Mouse (Mus musculus) MEL (cell line): ENCODE measurements around the gene Hmga1. TPM values are rescaled to one million over a fixed set of nuclear protein-coding genes. Genes with fewer than 3 reads are reported as not detected.

Experiments
- DNase-seq: peaks from one replicate; pipeline ENCODE4 v3.0.0; 2011; ENCODE audit warnings: low read depth, low spot score
- H3K27ac ChIP-seq: 2 replicates; pipeline ENCODE4 v1.5.1; 2012; ENCODE audit warnings: low read depth, mild to moderate bottlenecking, control low read depth, low read length, moderate library complexity; ENCODE audit not compliant: control insufficient read depth
- H3K27me3 ChIP-seq, 2 experiments: fragments of 150-350 bp in 1 of 2; sonication (generic) in 1 of 2; 2 replicates each; pipeline ENCODE4 v1.6.1; 2012; ENCODE audit warnings: low read length in 2 of 2, mild to moderate bottlenecking in 2 of 2, improper control_type of control experiment in 1 of 2, moderate library complexity in 1 of 2; ENCODE audit not compliant: insufficient read depth in 2 of 2, control insufficient read depth in 1 of 2
- H3K36me3 ChIP-seq, 2 experiments: 2 replicates each; pipeline ENCODE4 v1.6.1; 2012 to 2014; ENCODE audit warnings: low read length in 2 of 2, improper control_type of control experiment in 1 of 2, inconsistent platforms in 1 of 2, mild to moderate bottlenecking in 1 of 2; ENCODE audit not compliant: insufficient read depth in 2 of 2, control insufficient read depth in 1 of 2
- H3K4me1 ChIP-seq, 2 experiments: fragments of 150-350 bp in 1 of 2; sonication (generic) in 1 of 2; 2 replicates each; pipeline ENCODE4 v1.6.1; 2012; ENCODE audit warnings: low read length in 2 of 2, improper control_type of control experiment in 1 of 2, mild to moderate bottlenecking in 1 of 2; ENCODE audit not compliant: insufficient read depth in 2 of 2, control insufficient read depth in 1 of 2
- H3K4me3 ChIP-seq, 2 experiments: fragments of 150-350 bp in 1 of 2; sonication (generic) in 1 of 2; 2 replicates each; pipeline ENCODE4 v1.5.1; 2012; ENCODE audit warnings: low read depth in 2 of 2, low read length in 2 of 2, mild to moderate bottlenecking in 2 of 2, moderate library complexity in 2 of 2, control low read depth in 1 of 2, improper control_type of control experiment in 1 of 2; ENCODE audit not compliant: control insufficient read depth in 1 of 2, insufficient read depth in 1 of 2
- H3K79me2 ChIP-seq: 2 replicates; pipeline ENCODE4 v1.6.1; 2012; ENCODE audit warnings: mild to moderate bottlenecking, low read length, moderate library complexity; ENCODE audit not compliant: control insufficient read depth, poor library complexity, insufficient read depth
- H3K9ac ChIP-seq: 2 replicates; pipeline ENCODE4 v1.6.1; 2012; ENCODE audit warnings: low read depth, mild to moderate bottlenecking, control low read depth, low read length, moderate library complexity; ENCODE audit not compliant: control insufficient read depth, poor library complexity, severe bottlenecking
- H3K9me3 ChIP-seq: fragments of 150-350 bp; sonication (generic); replicated peaks from 2 replicates; pipeline ENCODE4 v1.6.1; 2012; ENCODE audit warnings: mild to moderate bottlenecking, low read length, improper control_type of control experiment, moderate library complexity; ENCODE audit not compliant: insufficient read depth
- CHD2 ChIP-seq: IDR thresholded peaks from 2 replicates; pipeline ENCODE4 v1.6.1; 2011; ENCODE audit warnings: low read length, improper control_type of control experiment
- ELF1 ChIP-seq: IDR thresholded peaks from 2 replicates; pipeline ENCODE4 v1.6.1; 2014; ENCODE audit warnings: low read depth, mild to moderate bottlenecking, inconsistent platforms, low read length, improper control_type of control experiment, moderate library complexity
- EP300 ChIP-seq, 2 experiments: IDR thresholded peaks; 2 replicates each; pipeline ENCODE4 v1.6.1; 2011; ENCODE audit warnings: improper control_type of control experiment in 2 of 2, low read length in 2 of 2, low read depth in 1 of 2, mild to moderate bottlenecking in 1 of 2
- GABPA ChIP-seq: IDR thresholded peaks from 2 replicates; pipeline ENCODE4 v1.6.1; 2012; ENCODE audit warnings: low read depth, mild to moderate bottlenecking, inconsistent platforms, low read length, improper control_type of control experiment, moderate library complexity
- HCFC1 ChIP-seq: IDR thresholded peaks from 2 replicates; pipeline ENCODE4 v1.6.1; 2012; ENCODE audit warnings: low read depth, mild to moderate bottlenecking, inconsistent platforms, low read length, improper control_type of control experiment, moderate library complexity
- JUND ChIP-seq: IDR thresholded peaks from 2 replicates; pipeline ENCODE4 v1.6.1; 2011; ENCODE audit warnings: low read depth, mild to moderate bottlenecking, improper control_type of control experiment, low read length
- MEF2A ChIP-seq: IDR thresholded peaks from 2 replicates; pipeline ENCODE4 v1.6.1; 2014; ENCODE audit warnings: low read depth, mild to moderate bottlenecking, inconsistent platforms, low read length, improper control_type of control experiment; ENCODE audit not compliant: poor library complexity, insufficient replicate concordance, severe bottlenecking; ENCODE audit errors: extremely low read depth
- MXI1 ChIP-seq: IDR thresholded peaks from 2 replicates; pipeline ENCODE4 v1.6.1; 2011; ENCODE audit warnings: mild to moderate bottlenecking, low read depth, low read length, improper control_type of control experiment
- MYC ChIP-seq: IDR thresholded peaks from 2 replicates; pipeline ENCODE4 v1.6.1; 2011; ENCODE audit warnings: low read depth, mild to moderate bottlenecking, low read length, improper control_type of control experiment, moderate library complexity
- NELFE ChIP-seq: IDR thresholded peaks from 2 replicates; pipeline ENCODE4 v1.6.1; 2011; ENCODE audit warnings: low read depth, low read length, improper control_type of control experiment
- NRF1 ChIP-seq: IDR thresholded peaks from 2 replicates; pipeline ENCODE4 v1.6.1; 2014; ENCODE audit warnings: low read depth, mild to moderate bottlenecking, inconsistent platforms, low read length, improper control_type of control experiment, moderate library complexity; ENCODE audit not compliant: poor library complexity, insufficient read depth, severe bottlenecking
- POLR2AphosphoS2 ChIP-seq: IDR thresholded peaks from 2 replicates; pipeline ENCODE4 v1.6.1; 2011; ENCODE audit warnings: low read length, improper control_type of control experiment
- POLR2AphosphoS5 ChIP-seq: IDR thresholded peaks from 2 replicates; pipeline ENCODE4 v1.6.1; 2012; ENCODE audit warnings: low read depth, borderline replicate concordance, mild to moderate bottlenecking, inconsistent platforms, low read length, moderate library complexity, mixed read lengths
- RCOR1 ChIP-seq: IDR thresholded peaks from 2 replicates; pipeline ENCODE4 v1.6.1; 2012; ENCODE audit warnings: low read depth, mild to moderate bottlenecking, inconsistent platforms, low read length, improper control_type of control experiment
- TBP ChIP-seq: IDR thresholded peaks from 2 replicates; pipeline ENCODE4 v1.8.0; 2011; ENCODE audit warnings: low read depth, low read length, improper control_type of control experiment
- TCF12 ChIP-seq: IDR thresholded peaks from 2 replicates; pipeline ENCODE4 v1.6.1; 2014; ENCODE audit warnings: low read depth, mild to moderate bottlenecking, inconsistent platforms, low read length, improper control_type of control experiment, moderate library complexity
- USF1 ChIP-seq: IDR thresholded peaks from 2 replicates; pipeline ENCODE4 v1.6.1; 2014; ENCODE audit warnings: low read depth, mild to moderate bottlenecking, inconsistent platforms, low read length, improper control_type of control experiment, moderate library complexity
- ZKSCAN1 ChIP-seq: IDR thresholded peaks from 2 replicates; pipeline ENCODE4 v1.6.1; 2012; ENCODE audit warnings: low read depth, mild to moderate bottlenecking, inconsistent platforms, low read length, improper control_type of control experiment, moderate library complexity
- polyA plus RNA-seq, 2 experiments: library from polyadenylated mRNA; stranded (reverse) in 1 of 2; unstranded in 1 of 2; fragments of >175 nt in 1 of 2; fragments of >200 nt in 1 of 2; gene quantifications; 2 replicates each; pipeline versions ENCODE4 v1.2.1 to v1.2.4; 2012; ENCODE audit warnings: low replicate concordance in 2 of 2, low read depth in 1 of 2; ENCODE audit not compliant: insufficient read length in 2 of 2, insufficient read depth in 1 of 2, missing spikeins in 1 of 2
- total RNA-seq: library from RNA; depleted of rRNA; stranded (reverse); fragments of 300-350 nt; gene quantifications from 2 replicates; pipeline ENCODE4 v1.2.3, GENCODE M21; 2012

Hmga1 gene
- total and polyA plus RNA-seq, 3 experiments, result 96.0 to 112 TPM; not detected in 1

DNA sequence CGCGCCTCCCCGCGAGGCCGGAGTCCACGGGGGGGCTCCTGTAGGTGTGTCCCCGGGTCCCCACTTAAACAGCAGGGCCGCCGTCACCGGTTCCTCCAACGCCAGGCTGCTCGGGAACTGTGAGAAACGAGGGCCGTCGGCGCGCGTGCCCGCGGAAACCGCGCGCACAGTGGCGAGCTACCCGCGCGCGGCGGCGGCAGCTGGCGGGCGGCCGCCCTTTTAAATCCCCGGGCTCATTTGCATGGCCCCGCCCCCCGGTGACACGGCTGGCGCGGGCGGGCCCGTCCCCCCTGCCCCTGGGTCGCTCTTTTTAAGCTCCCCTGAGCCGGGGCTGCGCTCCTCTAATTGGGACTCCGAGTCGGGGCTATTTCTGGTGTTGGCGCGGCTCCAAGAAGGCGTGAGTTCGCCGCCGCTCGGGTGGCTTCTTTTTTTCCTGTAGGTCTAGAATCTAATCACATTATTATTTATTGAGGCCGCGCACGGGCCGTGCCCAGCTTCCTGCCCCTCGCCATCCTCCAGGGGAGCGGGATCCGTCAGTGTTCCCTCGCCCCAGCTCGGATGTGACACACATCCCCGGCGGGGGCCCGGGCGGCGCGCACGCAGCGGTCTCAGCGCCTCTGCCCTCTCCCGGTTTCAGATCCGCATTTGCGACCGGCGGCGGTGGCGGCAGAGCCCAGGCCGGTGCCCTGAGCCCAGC, at the start of gene Hmga1 (continued):
- no peak for TF ChIP-seq ZKSCAN1
- TF ChIP-seq NRF1, result 0 out of 2 replicates have a peak, but pooled peaks have one; percentile 9
- TF ChIP-seq ELF1, result no peak
- TF ChIP-seq CHD2, result no peak

DNA sequence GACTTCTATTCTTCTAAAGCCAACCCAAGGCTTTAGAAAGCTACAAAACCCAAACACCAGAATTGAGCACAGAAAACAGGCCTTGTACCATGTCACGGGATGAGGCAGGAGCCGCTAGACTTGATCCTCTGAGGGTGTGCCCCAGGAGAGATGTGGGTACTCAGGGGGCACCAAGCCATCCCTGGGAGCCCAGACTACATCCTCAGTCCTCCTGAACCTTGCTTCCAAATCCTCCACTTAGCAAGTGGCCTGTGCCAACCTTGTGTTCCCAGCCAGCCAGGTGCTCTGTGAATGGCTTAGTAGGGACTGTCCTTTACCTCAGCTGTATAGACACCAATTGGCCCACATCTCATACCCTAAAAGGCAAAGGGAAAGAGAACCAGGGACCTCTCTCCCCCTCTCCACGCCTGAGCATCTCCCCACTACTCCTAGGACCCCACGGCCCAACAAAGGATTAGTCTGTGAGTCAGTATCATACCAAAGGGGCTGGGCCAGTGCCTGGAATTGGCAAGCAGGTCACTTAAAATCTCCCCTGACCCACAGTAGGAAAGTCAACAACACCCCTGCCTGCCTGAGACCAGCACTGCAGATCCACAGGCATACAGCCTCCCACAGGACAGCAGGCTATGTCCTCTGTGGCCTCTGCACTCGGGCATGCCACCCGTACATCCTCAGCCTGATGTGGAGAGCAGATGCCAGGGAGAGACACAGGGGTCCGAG, 49.3 kb upstream of the Hmga1 start:
- Histone ChIP-seq H3K79me2 (no peaks in the 10 kb centered on the region), H3K4me1 (peaks cover 0 to 6% of the 10 kb centered on the region in 2 experiments; a peak in 1 of 4 replicates), H3K9me3 (no peaks in the 10 kb centered on the region), H3K4me3 (no peak overlapping the region), H3K27me3 (no peaks in the 10 kb centered on the region; a peak in 1 of 4 replicates), H3K36me3 (peaks cover 0 to 4% of the 10 kb centered on the region in 2 experiments; a peak in 1 of 4 replicates), H3K27ac (no peak overlapping the region), H3K9ac (no peak overlapping the region)
- DNase-seq, result no peak
- TF ChIP-seq POLR2AphosphoS2 (no peak), MXI1 (no peak), TCF12 (no peak), CHD2 (no peak), GABPA (no peak), USF1 (no peak), MYC (no peak), POLR2AphosphoS5 (no peak), RCOR1 (no peak), HCFC1 (no peak), TBP (no peak), JUND (no peak), EP300 (IDR thresholded peaks at IDR 0.05; ENCODE audit: low read depth in 1 of 2, low read length in 2 of 2) (no peak), NELFE (no peak), MEF2A (no peak)
